In genomic region chr1:98027959-98028358, GRCm38 (mm10) we compare ENCODE assay signal across 19 mouse cellular contexts.
DNase-seq lines count a peak whose midpoint lies in the region; ATAC-seq and TF ChIP-seq lines count a peak whose summit lies in the region.
"Had no signal": no experiment of that assay in that cellular context is flagged by ENCODE, and none has a peak within 500 bp of the region (broad histone marks: within the 10 kb centered on the region; RNA-seq: fewer than 3 reads in every experiment).

No protein-coding gene starts in this region.

- no peak for DNase-seq in liver, embryonic 13.5 days
- no peak for DNase-seq in liver, postnatal 0 days
- no peak for DNase-seq in forebrain, embryonic 14.5 days (ENCODE audit: low spot score)
- no peak for DNase-seq in cerebellum, postnatal 36 days
- DNase-seq: adrenal gland, adult 2 months; adrenal gland, postnatal 25 days; cerebellum, adult 18-20 months; cerebellum, adult 9-11 months; embryo, embryonic 11 days; gastrocnemius, postnatal 36 days; heart, adult 2 months had no signal

- H3K4me3 ChIP-seq in liver, embryonic 13.5 days (replicated peaks) = no peak overlapping the region
- H3K4me3 ChIP-seq in liver, postnatal 0 days (ENCODE audit: low read depth, low read length) = no peak overlapping the region
- H3K4me3 ChIP-seq in forebrain, embryonic 14.5 days (ENCODE audit: low read depth, low read length) = no peak overlapping the region
- H3K4me3 ChIP-seq: embryonic facial prominence, embryonic 15.5 days; erythroblast, embryonic 14.5 days; forebrain, embryonic 10.5 days; forebrain, embryonic 15.5 days; heart, adult 2 months; heart, embryonic 12.5 days; hindbrain, embryonic 15.5 days had no signal

- H3K27me3 ChIP-seq in liver, embryonic 13.5 days = no peaks in the 10 kb centered on the region
- no peaks in the 10 kb centered on the region for H3K27me3 ChIP-seq in liver, postnatal 0 days (ENCODE audit: insufficient read depth, low read length)
- H3K27me3 ChIP-seq in forebrain, embryonic 14.5 days (replicated peaks; ENCODE audit: control insufficient read depth, insufficient read depth, low read length) = no peaks in the 10 kb centered on the region
- H3K27me3 ChIP-seq: embryonic facial prominence, embryonic 15.5 days; forebrain, embryonic 15.5 days; heart, embryonic 12.5 days; hindbrain, embryonic 15.5 days had no signal

- WGBS in liver, embryonic 13.5 days (ENCODE audit: insufficient replicate concordance) = 29% methylated on average over 4 of the region's 4 CpGs
- 47% methylated on average over 4 of the region's 4 CpGs for WGBS in liver, postnatal 0 days (ENCODE audit: insufficient replicate concordance)
- 94% methylated on average over 4 of the region's 4 CpGs for WGBS in forebrain, embryonic 14.5 days

- no peak overlapping the region for H3K9ac ChIP-seq in liver, embryonic 13.5 days
- H3K9ac ChIP-seq in liver, postnatal 0 days (replicated peaks) = no peak overlapping the region
- H3K9ac ChIP-seq in forebrain, embryonic 14.5 days (ENCODE audit: low read length) = no peak overlapping the region
- H3K9ac ChIP-seq: embryonic facial prominence, embryonic 15.5 days; forebrain, embryonic 15.5 days; heart, embryonic 12.5 days; hindbrain, embryonic 15.5 days had no signal

- no peaks in the 10 kb centered on the region for H3K36me3 ChIP-seq in liver, embryonic 13.5 days
- H3K36me3 ChIP-seq in liver, postnatal 0 days (replicated peaks; ENCODE audit: insufficient read depth, low read length) = no peaks in the 10 kb centered on the region
- no peaks in the 10 kb centered on the region for H3K36me3 ChIP-seq in forebrain, embryonic 14.5 days (ENCODE audit: control insufficient read depth, insufficient read depth, low read length)
- H3K36me3 ChIP-seq: embryonic facial prominence, embryonic 15.5 days; forebrain, embryonic 10.5 days; forebrain, embryonic 15.5 days; hindbrain, embryonic 15.5 days had no signal

- TF ChIP-seq CTCF in liver, postnatal 0 days (IDR thresholded peaks at IDR 0.05; ENCODE audit: low read depth) = no peak

- no peak overlapping the region for H3K4me2 ChIP-seq in liver, embryonic 13.5 days
- H3K4me2 ChIP-seq in liver, postnatal 0 days (ENCODE audit: low read depth, low read length) = no peak overlapping the region
- no peak overlapping the region for H3K4me2 ChIP-seq in forebrain, embryonic 14.5 days (ENCODE audit: low read length)
- H3K4me2 ChIP-seq: embryonic facial prominence, embryonic 15.5 days; forebrain, embryonic 15.5 days; heart, embryonic 12.5 days; hindbrain, embryonic 15.5 days had no signal

- H3K4me1 ChIP-seq in liver, embryonic 13.5 days (replicated peaks) = no peaks in the 10 kb centered on the region; the same call in 1 of the 2 replicates
- H3K4me1 ChIP-seq in liver, postnatal 0 days (ENCODE audit: insufficient read depth) = no peaks in the 10 kb centered on the region
- H3K4me1 ChIP-seq in forebrain, embryonic 14.5 days (ENCODE audit: control insufficient read depth, insufficient read depth, low read length) = no peaks in the 10 kb centered on the region
- H3K4me1 ChIP-seq: embryonic facial prominence, embryonic 15.5 days; forebrain, embryonic 10.5 days; forebrain, embryonic 15.5 days; heart, embryonic 12.5 days; hindbrain, embryonic 15.5 days had no signal

- H3K27ac ChIP-seq in liver, embryonic 13.5 days = no peak overlapping the region
- no peak overlapping the region for H3K27ac ChIP-seq in liver, postnatal 0 days (ENCODE audit: low read depth)
- H3K27ac ChIP-seq in forebrain, embryonic 14.5 days (ENCODE audit: low read depth, low read length) = no peak overlapping the region
- H3K27ac ChIP-seq: embryonic facial prominence, embryonic 15.5 days; forebrain, embryonic 10.5 days; forebrain, embryonic 15.5 days; heart, adult 2 months; hindbrain, embryonic 15.5 days had no signal

- TF ChIP-seq EP300 in liver, postnatal 0 days (IDR thresholded peaks at IDR 0.05; ENCODE audit: low read depth) = no peak

- peak; percentile 55; the same call in 1 of the 2 replicates for ATAC-seq in liver, embryonic 13.5 days (ENCODE audit: low read depth)
- ATAC-seq in liver, postnatal 0 days = no peak
- peak; percentile 76 for ATAC-seq in granulocyte monocyte progenitor cell, adult 5-6 weeks (replicated peaks; ENCODE audit: poor library complexity, severe bottlenecking)
- ATAC-seq in megakaryocyte progenitor cell, adult 5-6 weeks (replicated peaks; ENCODE audit: poor library complexity) = peak; percentile 80
- no peak for ATAC-seq in forebrain, embryonic 14.5 days
- ATAC-seq: forebrain, embryonic 15.5 days had no signal

- no peaks in the 10 kb centered on the region for H3K9me3 ChIP-seq in liver, embryonic 13.5 days (replicated peaks)
- no peaks in the 10 kb centered on the region for H3K9me3 ChIP-seq in liver, postnatal 0 days (ENCODE audit: low read length)
- no peaks in the 10 kb centered on the region for H3K9me3 ChIP-seq in forebrain, embryonic 14.5 days (replicated peaks; ENCODE audit: control insufficient read depth, low read length)
- H3K9me3 ChIP-seq: embryonic facial prominence, embryonic 15.5 days; forebrain, embryonic 10.5 days; forebrain, embryonic 15.5 days; hindbrain, embryonic 15.5 days had no signal

Comparison
In these comparisons a context has a peak if more than half of its experiments do, and no peak if none do; other contexts are left out.
1. ATAC-seq: peak in liver, embryonic 13.5 days (single experiment), granulocyte monocyte progenitor cell, adult 5-6 weeks (single experiment) and megakaryocyte progenitor cell, adult 5-6 weeks (single experiment); none in liver, postnatal 0 days (single experiment) and forebrain, embryonic 14.5 days (single experiment).